Mouse (Mus musculus) NIH3T3 (cell line): ENCODE data around the gene Tnfrsf19.
A peak's percentile ranks its signal among the peaks of the same experiment; 100 is the strongest.

Source experiments
- DNase-seq: peaks from one replicate; pipeline ENCODE4 v3.0.0-alpha.2; 2012; ENCODE audit warnings: low read depth

The Tnfrsf19 gene

GRCm38 (mm10) chr14:61046091-61046681, at the start of gene Tnfrsf19:
Tnfrsf19 (minus strand) TSS chr14:61046490.
- DNase-seq: peak; percentile 5

DNA sequence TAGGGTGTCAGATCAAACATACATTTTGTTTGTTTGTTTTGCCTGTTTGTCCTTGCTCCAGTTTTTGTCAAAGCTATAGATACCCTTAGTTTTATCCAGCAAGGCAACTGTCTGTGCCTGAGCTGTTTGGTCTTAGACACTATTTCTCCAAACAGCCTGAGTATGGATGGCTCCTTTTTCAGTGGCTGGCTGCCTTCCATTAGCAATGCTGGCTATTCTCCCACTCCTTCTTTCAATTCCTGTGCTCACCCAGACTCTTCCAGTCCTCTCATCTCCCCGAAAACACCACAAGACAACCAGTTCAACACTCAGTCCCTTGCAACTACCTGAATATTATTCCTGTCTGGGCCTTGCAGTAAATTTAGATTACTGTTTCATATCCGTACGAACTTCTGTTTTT, 45.8 kb upstream of the Tnfrsf19 start:
- no peak for DNase-seq

GRCm38 (mm10) chr14:61090955-61091354, 44.7 kb upstream of the Tnfrsf19 start:
- no peak for DNase-seq

GRCm38 (mm10) chr14:61088187-61088586, 41.9 kb upstream of the Tnfrsf19 start:
- no peak for DNase-seq

GRCm38 (mm10) chr14:61085325-61085724, 39.0 kb upstream of the Tnfrsf19 start:
- peak; percentile 35 for DNase-seq

DNA sequence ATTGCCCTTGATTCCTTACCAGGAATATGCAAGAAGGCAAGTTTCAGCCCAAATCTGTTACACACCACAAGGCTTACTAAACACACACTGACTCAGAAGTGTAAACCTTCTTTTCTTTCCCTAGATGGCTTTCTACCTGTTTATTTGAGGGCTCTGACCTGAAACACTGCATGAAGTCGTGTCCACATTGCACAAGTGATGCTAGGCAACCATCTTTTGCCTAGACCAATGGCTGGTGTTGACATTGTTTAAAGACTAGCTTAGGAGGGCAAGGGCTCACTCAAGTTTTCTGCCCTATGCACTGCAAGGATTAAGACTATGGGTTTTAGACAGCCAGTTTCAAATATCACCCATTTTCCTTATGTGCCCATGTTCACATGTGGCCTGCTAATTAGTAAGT, 23.3 kb upstream of the Tnfrsf19 start:
- DNase-seq: no peak

- DNase-seq: no peak
Observed at GRCm38 (mm10) chr14:61061729-61062128, 15.4 kb upstream of the Tnfrsf19 start.

DNA sequence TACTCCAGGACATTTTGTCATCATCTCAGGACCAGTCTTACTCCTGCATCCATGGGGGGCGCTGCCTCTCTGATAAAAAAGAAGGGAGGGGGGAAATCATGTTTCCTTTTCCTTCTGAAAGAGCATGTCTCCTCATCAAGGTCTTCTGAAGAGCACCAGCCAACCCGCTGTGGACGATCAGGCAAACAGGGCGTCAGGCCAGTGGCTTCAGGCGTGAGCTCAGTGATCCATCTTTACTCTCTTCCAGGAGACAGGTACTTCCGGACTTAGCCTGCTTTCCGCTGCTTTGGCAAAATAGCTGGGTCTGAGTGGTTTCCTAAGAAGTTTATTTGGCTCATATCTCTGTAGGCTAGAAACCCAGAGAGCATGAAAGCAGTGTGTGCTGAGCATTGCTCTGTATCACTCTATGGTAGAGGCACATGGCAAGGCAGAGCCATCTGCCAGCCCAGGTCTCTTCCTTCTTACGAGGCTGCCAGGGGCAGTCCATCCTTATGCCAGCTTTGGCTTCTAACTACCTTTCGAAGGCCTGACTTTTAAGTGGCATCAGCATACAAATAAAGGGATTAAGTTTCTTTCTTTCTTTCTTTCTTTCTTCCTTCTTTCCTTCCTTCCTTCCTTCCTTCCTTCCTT, 13.1 kb upstream of the Tnfrsf19 start:
- DNase-seq: no peak

DNA sequence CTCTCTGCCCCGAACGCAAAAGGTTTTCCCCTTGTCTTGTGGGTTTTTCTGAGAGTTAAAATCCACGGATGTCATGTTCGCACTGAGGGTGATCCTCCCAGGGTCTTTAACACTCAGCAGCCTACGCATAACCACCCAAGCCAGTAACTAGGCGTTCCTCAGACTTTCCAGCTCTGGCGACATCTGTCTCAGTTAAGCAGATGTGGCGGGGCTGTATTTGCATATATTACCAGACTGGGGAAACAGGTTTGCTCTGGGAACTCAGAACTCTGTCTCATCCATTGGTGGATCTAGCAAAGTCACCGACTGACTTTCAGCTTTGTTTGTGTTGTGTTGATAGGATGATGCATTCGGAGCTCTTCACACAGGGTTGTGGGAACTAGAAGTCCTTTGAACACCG, 10.7 kb upstream of the Tnfrsf19 start:
- DNase-seq: no peak

GRCm38 (mm10) chr14:61056445-61056844, 10.2 kb upstream of the Tnfrsf19 start:
- DNase-seq: no peak

DNA sequence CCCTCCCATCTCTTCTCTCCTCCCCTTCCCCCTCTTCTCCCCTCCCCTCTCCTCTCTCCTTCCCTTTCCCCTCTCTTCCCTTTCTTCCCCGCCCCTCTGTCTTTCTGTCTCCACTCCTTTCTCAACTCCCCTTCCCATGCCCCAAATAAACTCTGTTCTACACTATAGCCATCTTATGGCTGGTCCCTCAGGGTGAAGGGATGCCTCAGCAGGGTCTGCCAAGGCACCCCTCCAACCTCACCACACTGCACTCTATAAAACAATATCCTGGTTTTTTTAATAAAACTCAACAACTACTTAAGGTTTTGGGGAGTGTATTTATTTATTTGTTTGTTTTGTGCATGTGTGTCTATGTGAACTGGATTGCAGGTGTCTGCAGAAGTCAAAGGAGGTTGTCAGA, 9.6 kb upstream of the Tnfrsf19 start:
- no peak for DNase-seq

- DNase-seq: no peak
Observed at GRCm38 (mm10) chr14:61052163-61052562, 5.9 kb upstream of the Tnfrsf19 start.

- DNase-seq: peak; percentile 3
Observed at GRCm38 (mm10) chr14:61045446-61046090, 722 bp downstream of the Tnfrsf19 start.

DNA sequence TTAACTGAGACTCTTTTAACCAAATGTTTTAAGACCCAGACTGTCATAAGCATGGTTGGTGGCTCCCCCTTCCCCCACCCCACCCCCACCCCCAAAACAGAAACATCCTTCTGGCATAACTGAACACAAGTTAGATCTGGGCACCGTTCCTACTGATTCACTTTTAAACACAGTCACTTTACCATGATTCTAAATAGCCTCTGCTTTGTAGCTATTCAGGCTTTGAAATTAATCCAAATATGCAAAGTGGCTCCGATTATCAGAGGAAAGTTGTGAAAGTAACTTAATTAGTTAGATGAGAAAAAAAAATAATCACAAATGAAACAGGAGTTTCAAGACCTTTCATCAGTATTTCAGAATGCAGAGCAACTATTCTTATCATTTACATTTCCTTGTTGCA, 2.0 kb downstream of the Tnfrsf19 start:
- no peak for DNase-seq

DNA sequence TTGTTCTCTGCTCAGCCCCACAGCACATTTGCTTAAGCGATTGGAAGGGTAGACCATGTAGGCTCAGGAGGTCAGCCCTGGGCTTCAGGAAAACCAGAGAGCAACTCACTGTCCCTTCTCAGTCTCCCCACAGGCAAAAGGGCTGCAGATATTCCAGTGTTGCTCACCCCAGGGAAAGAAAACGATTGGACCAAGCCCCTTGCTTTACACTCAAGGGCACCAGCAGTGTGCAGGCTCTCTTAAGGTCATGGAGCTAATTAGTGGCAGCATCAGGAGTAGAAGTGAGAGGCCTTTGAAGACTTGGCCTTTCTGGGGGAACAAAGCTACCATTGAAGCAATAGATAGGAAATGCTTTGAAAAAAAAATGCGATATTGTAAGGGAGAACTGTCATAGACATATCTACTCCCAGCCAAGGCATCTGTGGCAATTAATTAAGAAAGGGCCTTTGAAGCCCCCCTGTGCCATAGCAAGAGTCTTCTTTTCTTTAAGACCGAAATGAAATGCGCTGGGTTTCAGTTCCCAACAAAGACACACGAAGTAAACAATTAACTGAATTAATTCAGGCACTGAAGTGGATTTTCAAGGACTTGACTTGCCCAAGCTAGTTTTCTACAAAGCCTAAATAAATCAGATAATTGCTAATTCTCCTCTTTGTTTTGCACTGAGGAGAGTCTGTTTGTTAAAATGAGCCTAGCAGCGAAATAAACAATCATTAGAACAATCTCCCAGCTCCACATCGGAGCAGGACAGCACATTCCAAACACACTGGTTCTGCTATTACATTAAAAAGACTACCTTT, 2.6 kb downstream of the Tnfrsf19 start:
- DNase-seq: no peak

DNA sequence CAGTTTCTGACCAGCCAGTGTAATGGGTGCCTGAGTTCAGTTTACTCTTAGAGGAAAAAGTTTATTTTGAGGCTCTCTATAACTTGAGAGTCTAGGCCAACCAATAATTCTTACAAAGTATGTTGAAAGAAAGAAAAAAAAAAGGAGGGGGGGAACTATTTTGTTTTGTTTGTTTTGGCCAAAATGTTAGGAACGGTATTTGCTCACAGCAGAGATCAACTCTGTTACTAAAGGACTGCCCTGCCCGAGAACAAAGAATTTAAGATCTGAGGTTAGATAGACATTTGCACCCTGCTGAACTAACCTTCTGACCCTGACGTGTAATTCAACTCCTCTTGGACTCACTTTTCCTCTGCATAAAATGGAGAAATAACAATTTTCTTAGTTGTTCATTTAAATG, 4.0 kb downstream of the Tnfrsf19 start:
- DNase-seq: no peak

DNA sequence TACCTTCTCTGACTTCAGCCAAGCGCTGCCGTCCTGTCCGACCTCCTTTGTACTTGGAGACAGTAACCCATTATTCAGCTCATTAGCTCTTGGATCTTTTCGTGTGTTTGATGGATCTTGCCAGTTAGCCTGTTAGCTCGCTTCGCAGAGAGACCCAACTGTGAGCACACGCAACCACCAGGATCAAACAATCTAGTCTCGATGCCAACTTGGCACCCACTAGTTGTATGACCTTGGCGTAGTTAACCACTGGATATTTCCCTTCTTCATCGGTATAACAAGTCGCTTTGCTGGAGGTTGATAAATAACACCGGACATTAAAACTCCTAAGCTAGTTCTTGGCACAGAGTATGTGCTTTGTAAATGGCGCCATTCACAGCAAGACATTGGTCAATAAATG, 6.1 kb downstream of the Tnfrsf19 start:
- DNase-seq: no peak

GRCm38 (mm10) chr14:61038082-61038472, 8.2 kb downstream of the Tnfrsf19 start:
- no peak for DNase-seq

DNA sequence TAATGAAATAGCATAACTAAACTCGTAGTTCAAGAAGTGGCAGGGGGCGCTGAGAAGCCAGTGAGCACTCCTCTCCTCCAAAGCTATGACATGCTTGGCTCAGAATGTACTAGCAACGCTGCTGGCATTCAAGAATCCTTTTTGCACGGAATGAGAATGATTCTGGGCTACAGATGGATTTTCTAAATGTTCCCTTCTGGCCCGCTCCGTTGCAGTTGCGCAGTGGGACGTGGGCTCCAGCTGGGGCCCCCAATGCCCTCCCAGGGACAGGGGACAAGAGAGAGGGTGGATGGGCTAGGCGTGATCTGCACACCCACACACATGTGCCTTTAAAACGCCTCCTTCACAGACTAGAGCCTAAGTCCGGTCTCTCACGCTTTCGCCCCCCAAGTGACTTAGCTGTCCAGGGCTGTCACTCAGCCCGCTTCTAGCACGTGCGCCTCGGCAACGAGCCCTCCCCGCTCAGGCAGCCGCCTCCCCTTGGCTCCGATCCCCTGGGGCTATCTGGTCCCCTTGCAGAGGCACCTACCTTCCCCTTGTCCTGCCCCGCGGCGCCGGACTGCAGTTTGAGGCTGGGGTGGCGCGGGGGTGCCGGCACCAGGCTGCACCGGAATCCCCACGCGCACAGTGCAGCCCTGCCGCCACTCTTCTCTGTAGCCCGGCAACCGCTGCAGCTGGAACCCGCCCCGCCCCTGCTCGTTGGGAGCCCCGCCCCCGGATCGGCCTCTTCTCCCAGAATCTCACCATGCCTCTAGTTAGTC, 8.8 kb downstream of the Tnfrsf19 start:
- DNase-seq: peak; percentile 3

GRCm38 (mm10) chr14:61030366-61030765, 15.9 kb downstream of the Tnfrsf19 start:
- no peak for DNase-seq

- no peak for DNase-seq
Observed at GRCm38 (mm10) chr14:61024006-61024405, 22.3 kb downstream of the Tnfrsf19 start.

- DNase-seq: peak; percentile 5
Observed at GRCm38 (mm10) chr14:61022383-61022782, 23.9 kb downstream of the Tnfrsf19 start.
